Mouse (Mus musculus): ENCODE data around the gene Lgalsl.

The Lgalsl gene

GRCm38 (mm10) chr11:20823301-20823700 lies 7.6 kb downstream of the Lgalsl start:
- no peak for DNase-seq

- no peak for DNase-seq
These were observed 9.5 kb downstream of the Lgalsl start for GRCm38 (mm10) chr11:20821351-20821750.

- no peak for DNase-seq
These were observed 16.8 kb downstream of the Lgalsl start for GRCm38 (mm10) chr11:20813901-20814523.

- DNase-seq: no peak
These were observed 18.5 kb downstream of the Lgalsl start for GRCm38 (mm10) chr11:20812153-20812887.

GRCm38 (mm10) chr11:20806659-20807058 lies 24.2 kb downstream of the Lgalsl start:
- DNase-seq: no peak

- no peak for DNase-seq
These were observed 25.1 kb downstream of the Lgalsl start for GRCm38 (mm10) chr11:20805604-20806249.

- DNase-seq: no peak
These were observed 26.4 kb downstream of the Lgalsl start for GRCm38 (mm10) chr11:20804416-20804815.

GRCm38 (mm10) chr11:20800277-20801092 lies 30.4 kb downstream of the Lgalsl start:
- no peak for DNase-seq

GRCm38 (mm10) chr11:20797841-20798240 lies 33.0 kb downstream of the Lgalsl start:
- no peak for DNase-seq

- no peak for DNase-seq
These were observed 35.4 kb downstream of the Lgalsl start for GRCm38 (mm10) chr11:20795466-20795865.

- peak; percentile 13 for DNase-seq
These were observed 36.0 kb downstream of the Lgalsl start for GRCm38 (mm10) chr11:20794913-20795254.

- DNase-seq: peak; percentile 90
These were observed 36.5 kb downstream of the Lgalsl start for GRCm38 (mm10) chr11:20794196-20794912.

- no peak for DNase-seq
These were observed 37.2 kb downstream of the Lgalsl start for GRCm38 (mm10) chr11:20793676-20794075.

- no peak for DNase-seq
These were observed 38.2 kb downstream of the Lgalsl start for GRCm38 (mm10) chr11:20792667-20793066.

- no peak for DNase-seq
These were observed 39.5 kb downstream of the Lgalsl start for GRCm38 (mm10) chr11:20791334-20791733.

GRCm38 (mm10) chr11:20789015-20789414 lies 41.8 kb downstream of the Lgalsl start:
- no peak for DNase-seq

GRCm38 (mm10) chr11:20788070-20788469 lies 42.8 kb downstream of the Lgalsl start:
- DNase-seq: no peak

- DNase-seq: no peak
These were observed 44.7 kb downstream of the Lgalsl start for GRCm38 (mm10) chr11:20786191-20786590.

- DNase-seq: no peak
These were observed 45.7 kb downstream of the Lgalsl start for GRCm38 (mm10) chr11:20785186-20785585.

GRCm38 (mm10) chr11:20784776-20785175 lies 46.1 kb downstream of the Lgalsl start:
- no peak for DNase-seq

GRCm38 (mm10) chr11:20783467-20783866 lies 47.4 kb downstream of the Lgalsl start:
- no peak for DNase-seq

GRCm38 (mm10) chr11:20782620-20783019 lies 48.2 kb downstream of the Lgalsl start:
- DNase-seq: no peak

GRCm38 (mm10) chr11:20780312-20780711 lies 50.5 kb downstream of the Lgalsl start:
- DNase-seq: no peak
